Mouse (Mus musculus): ENCODE measurements at regions not wholly inside any gene's neighbourhood (a gene's known extent, or its start where the extent isn't known, plus 50 kb on each side); places are given as distances from the start of the nearest gene placed in this dataset.
"Not testable (repeated sequence)": the region's sequence is repeated elsewhere in the genome, so short reads cannot be mapped to it uniquely, and the experiment has no call there.

- no peaks in the 10 kb centered on the region for H3K36me3 ChIP-seq (ENCODE audit: control insufficient read depth, insufficient read depth, low read length)
- 95% methylated on average over 7 of the region's 7 CpGs for WGBS
- H3K9ac ChIP-seq (ENCODE audit: low read length), result no peak overlapping the region
- H3K4me3 ChIP-seq (ENCODE audit: low read depth, low read length), result no peak overlapping the region
- 0 out of 2 replicates have a peak, but pooled peaks cover 3% of the 10 kb centered on the region for H3K4me1 ChIP-seq (ENCODE audit: control insufficient read depth, insufficient read depth, low read length)
- DNase-seq (ENCODE audit: low spot score), result no peak
- no peak overlapping the region for H3K27ac ChIP-seq (ENCODE audit: low read depth, low read length)
- no peak overlapping the region for H3K4me2 ChIP-seq (ENCODE audit: low read length)
- no peak for ATAC-seq
- H3K27me3 ChIP-seq (replicated peaks; ENCODE audit: control insufficient read depth, insufficient read depth, low read length), result no peaks in the 10 kb centered on the region
- H3K9me3 ChIP-seq (replicated peaks; ENCODE audit: control insufficient read depth, low read length), result no peaks in the 10 kb centered on the region
These were observed 53.2 kb upstream of the Dazl start for GRCm38 (mm10) chr17:50346451-50347192.

- not testable (repeated sequence) for H3K27me3 ChIP-seq (replicated peaks; ENCODE audit: control insufficient read depth, insufficient read depth, low read length); H3K4me2 ChIP-seq (ENCODE audit: low read length); H3K9me3 ChIP-seq (replicated peaks; ENCODE audit: control insufficient read depth, low read length); ATAC-seq; H3K4me3 ChIP-seq (ENCODE audit: low read depth, low read length); DNase-seq (ENCODE audit: low spot score); H3K36me3 ChIP-seq (ENCODE audit: control insufficient read depth, insufficient read depth, low read length); H3K4me1 ChIP-seq (ENCODE audit: control insufficient read depth, insufficient read depth, low read length); H3K9ac ChIP-seq (ENCODE audit: low read length); H3K27ac ChIP-seq (ENCODE audit: low read depth, low read length)
- WGBS, result 63% methylated on average over 2 of the region's 2 CpGs
These were observed 60.4 kb upstream of the Dazl start for GRCm38 (mm10) chr17:50353818-50354217.

- Histone ChIP-seq H3K4me3 (ENCODE audit: low read depth, low read length) (no peak overlapping the region), H3K4me2 (ENCODE audit: low read length) (no peak overlapping the region), H3K9ac (ENCODE audit: low read length) (no peak overlapping the region), H3K27ac (ENCODE audit: low read depth, low read length) (no peak overlapping the region), H3K27me3 (replicated peaks; ENCODE audit: control insufficient read depth, insufficient read depth, low read length) (no peaks in the 10 kb centered on the region), H3K36me3 (ENCODE audit: control insufficient read depth, insufficient read depth, low read length) (no peaks in the 10 kb centered on the region), H3K9me3 (replicated peaks; ENCODE audit: control insufficient read depth, low read length) (no peaks in the 10 kb centered on the region), H3K4me1 (ENCODE audit: control insufficient read depth, insufficient read depth, low read length) (no peaks in the 10 kb centered on the region)
- no peak for ATAC-seq
- 91% methylated on average over 6 of the region's 6 CpGs for WGBS
- DNase-seq (ENCODE audit: low spot score), result no peak
These were observed 60.9 kb upstream of the Dazl start for GRCm38 (mm10) chr17:50354357-50354756.

- no peaks in the 10 kb centered on the region for H3K36me3 ChIP-seq (ENCODE audit: control insufficient read depth, insufficient read depth, low read length)
- ATAC-seq (no peak), DNase-seq (ENCODE audit: low spot score) (no peak)
- no peak overlapping the region for H3K4me2 ChIP-seq (ENCODE audit: low read length)
- H3K9ac ChIP-seq (ENCODE audit: low read length), result no peak overlapping the region
- no peaks in the 10 kb centered on the region for H3K27me3 ChIP-seq (replicated peaks; ENCODE audit: control insufficient read depth, insufficient read depth, low read length)
- H3K9me3 ChIP-seq (replicated peaks; ENCODE audit: control insufficient read depth, low read length), result no peaks in the 10 kb centered on the region
- no peak overlapping the region for H3K27ac ChIP-seq (ENCODE audit: low read depth, low read length)
- 80% methylated on average over 8 of the region's 9 CpGs for WGBS
- no peak overlapping the region for H3K4me3 ChIP-seq (ENCODE audit: low read depth, low read length)
- H3K4me1 ChIP-seq (ENCODE audit: control insufficient read depth, insufficient read depth, low read length), result no peaks in the 10 kb centered on the region
These were observed 68.3 kb upstream of the Dazl start for GRCm38 (mm10) chr17:50361657-50362233.

- Histone ChIP-seq H3K9ac (ENCODE audit: low read length) (no peak overlapping the region), H3K4me2 (ENCODE audit: low read length) (no peak overlapping the region), H3K27me3 (replicated peaks; ENCODE audit: control insufficient read depth, insufficient read depth, low read length) (no peaks in the 10 kb centered on the region), H3K27ac (ENCODE audit: low read depth, low read length) (no peak overlapping the region), H3K4me3 (ENCODE audit: low read depth, low read length) (no peak overlapping the region), H3K4me1 (ENCODE audit: control insufficient read depth, insufficient read depth, low read length) (no peaks in the 10 kb centered on the region), H3K36me3 (ENCODE audit: control insufficient read depth, insufficient read depth, low read length) (no peaks in the 10 kb centered on the region), H3K9me3 (replicated peaks; ENCODE audit: control insufficient read depth, low read length) (no peaks in the 10 kb centered on the region)
- WGBS, result 64% methylated on average over 7 of the region's 7 CpGs
- DNase-seq (ENCODE audit: low spot score), result no peak
- ATAC-seq, result no peak
These were observed 72.0 kb upstream of the Dazl start for GRCm38 (mm10) chr17:50365396-50365795.

- no peak for DNase-seq (ENCODE audit: low spot score)
- ATAC-seq, result no peak
- H3K9ac ChIP-seq (ENCODE audit: low read length), result no peak overlapping the region
- H3K36me3 ChIP-seq (ENCODE audit: control insufficient read depth, insufficient read depth, low read length), result no peaks in the 10 kb centered on the region
- H3K27me3 ChIP-seq (replicated peaks; ENCODE audit: control insufficient read depth, insufficient read depth, low read length), result no peaks in the 10 kb centered on the region
- 65% methylated on average over 5 of the region's 5 CpGs for WGBS
- H3K4me3 ChIP-seq (ENCODE audit: low read depth, low read length), result no peak overlapping the region
- H3K4me2 ChIP-seq (ENCODE audit: low read length), result no peak overlapping the region
- H3K4me1 ChIP-seq (ENCODE audit: control insufficient read depth, insufficient read depth, low read length), result no peaks in the 10 kb centered on the region
- no peaks in the 10 kb centered on the region for H3K9me3 ChIP-seq (replicated peaks; ENCODE audit: control insufficient read depth, low read length)
- no peak overlapping the region for H3K27ac ChIP-seq (ENCODE audit: low read depth, low read length)
These were observed 72.7 kb upstream of the Dazl start for GRCm38 (mm10) chr17:50366181-50366580.

- Histone ChIP-seq H3K4me2 (ENCODE audit: low read length) (no peak overlapping the region), H3K36me3 (ENCODE audit: control insufficient read depth, insufficient read depth, low read length) (no peaks in the 10 kb centered on the region), H3K27ac (ENCODE audit: low read depth, low read length) (no peak overlapping the region), H3K4me1 (ENCODE audit: control insufficient read depth, insufficient read depth, low read length) (no peaks in the 10 kb centered on the region), H3K9ac (ENCODE audit: low read length) (no peak overlapping the region), H3K9me3 (replicated peaks; ENCODE audit: control insufficient read depth, low read length) (no peaks in the 10 kb centered on the region), H3K27me3 (replicated peaks; ENCODE audit: control insufficient read depth, insufficient read depth, low read length) (no peaks in the 10 kb centered on the region), H3K4me3 (ENCODE audit: low read depth, low read length) (no peak overlapping the region)
- ATAC-seq (no peak), DNase-seq (ENCODE audit: low spot score) (no peak)
- 86% methylated on average over 6 of the region's 6 CpGs for WGBS
These were observed 75.9 kb upstream of the Dazl start for GRCm38 (mm10) chr17:50369216-50369875.

GRCm38 (mm10) chr17:50370484-50370883 is 77.0 kb upstream of the Dazl start:
- Histone ChIP-seq H3K9ac (ENCODE audit: low read length) (no peak overlapping the region), H3K27me3 (replicated peaks; ENCODE audit: control insufficient read depth, insufficient read depth, low read length) (no peaks in the 10 kb centered on the region), H3K4me1 (ENCODE audit: control insufficient read depth, insufficient read depth, low read length) (no peaks in the 10 kb centered on the region), H3K4me2 (ENCODE audit: low read length) (no peak overlapping the region), H3K4me3 (ENCODE audit: low read depth, low read length) (no peak overlapping the region), H3K27ac (ENCODE audit: low read depth, low read length) (no peak overlapping the region), H3K9me3 (replicated peaks; ENCODE audit: control insufficient read depth, low read length) (no peaks in the 10 kb centered on the region), H3K36me3 (ENCODE audit: control insufficient read depth, insufficient read depth, low read length) (no peaks in the 10 kb centered on the region)
- ATAC-seq (no peak), DNase-seq (ENCODE audit: low spot score) (no peak)
- WGBS, result 86% methylated on average over 1 of the region's 1 CpGs

All from forebrain, embryonic 14.5 days (tissue).